Mouse (Mus musculus) CD4-positive, CD25-positive, alpha-beta regulatory T cell, adult 2 months (primary cell): ENCODE data around the gene Ckmt2.

Experiments
- DNase-seq: peaks from one replicate; pipeline ENCODE4 v3.0.0-alpha.2; 2012; ENCODE audit warnings: low read depth, low spot score

Gene Ckmt2

GRCm38 (mm10) chr13:91876741-91877349 lies at the start of gene Ckmt2:
Gene Ckmt2 (minus strand): TSS chr13:91876885.
- DNase-seq, result no peak

- peak; percentile 14 for DNase-seq
Measured at GRCm38 (mm10) chr13:91921010-91921409, 44.3 kb upstream of the Ckmt2 start.

GRCm38 (mm10) chr13:91918764-91919163 lies 42.1 kb upstream of the Ckmt2 start:
- no peak for DNase-seq

GRCm38 (mm10) chr13:91917835-91918234 lies 41.1 kb upstream of the Ckmt2 start:
- no peak for DNase-seq

GRCm38 (mm10) chr13:91916308-91916707 lies 39.6 kb upstream of the Ckmt2 start:
- no peak for DNase-seq

GRCm38 (mm10) chr13:91915582-91916239 lies 39.0 kb upstream of the Ckmt2 start:
- no peak for DNase-seq

GRCm38 (mm10) chr13:91915192-91915581 lies 38.5 kb upstream of the Ckmt2 start:
- no peak for DNase-seq

- no peak for DNase-seq
Measured at GRCm38 (mm10) chr13:91911652-91912051, 35.0 kb upstream of the Ckmt2 start.

GRCm38 (mm10) chr13:91911211-91911610 lies 34.5 kb upstream of the Ckmt2 start:
- no peak for DNase-seq

- DNase-seq, result peak; percentile 78
Measured at GRCm38 (mm10) chr13:91908202-91908980, 31.7 kb upstream of the Ckmt2 start.

GRCm38 (mm10) chr13:91906338-91906737 lies 29.7 kb upstream of the Ckmt2 start:
- no peak for DNase-seq

GRCm38 (mm10) chr13:91896476-91896875 lies 19.8 kb upstream of the Ckmt2 start:
- DNase-seq, result no peak

- DNase-seq, result peak; percentile 49
Measured at GRCm38 (mm10) chr13:91893132-91893531, 16.4 kb upstream of the Ckmt2 start.

GRCm38 (mm10) chr13:91890031-91890619 lies 13.4 kb upstream of the Ckmt2 start:
- DNase-seq, result no peak

- DNase-seq, result no peak
Measured at GRCm38 (mm10) chr13:91884714-91885386, 8.2 kb upstream of the Ckmt2 start.

GRCm38 (mm10) chr13:91881837-91882480 lies 5.3 kb upstream of the Ckmt2 start:
- peak; percentile 50 for DNase-seq

- DNase-seq, result no peak
Measured at GRCm38 (mm10) chr13:91880256-91880655, 3.6 kb upstream of the Ckmt2 start.

- DNase-seq, result no peak
Measured at GRCm38 (mm10) chr13:91877996-91878395, 1.3 kb upstream of the Ckmt2 start.

GRCm38 (mm10) chr13:91877350-91877749 lies 665 bp upstream of the Ckmt2 start:
- no peak for DNase-seq

GRCm38 (mm10) chr13:91875581-91875980 lies 1.1 kb downstream of the Ckmt2 start:
- DNase-seq, result no peak

- peak; percentile 3 for DNase-seq
Measured at GRCm38 (mm10) chr13:91874565-91874964, 2.1 kb downstream of the Ckmt2 start.
